Mouse (Mus musculus) neural tube, embryonic 10.5 days (tissue): ENCODE data around the gene Phyhd1.

Experiments
- DNase-seq: peaks from one replicate; pipeline ENCODE4 v3.0.0-alpha.2; 2017; ENCODE audit warnings: low spot score; ENCODE audit errors: extremely low spot score

The Phyhd1 gene

GRCm38 (mm10) chr2:30265767-30266253 is at the start of gene Phyhd1:
TSS of gene Phyhd1 (plus strand) at chr2:30266203.
- DNase-seq = no peak

DNA sequence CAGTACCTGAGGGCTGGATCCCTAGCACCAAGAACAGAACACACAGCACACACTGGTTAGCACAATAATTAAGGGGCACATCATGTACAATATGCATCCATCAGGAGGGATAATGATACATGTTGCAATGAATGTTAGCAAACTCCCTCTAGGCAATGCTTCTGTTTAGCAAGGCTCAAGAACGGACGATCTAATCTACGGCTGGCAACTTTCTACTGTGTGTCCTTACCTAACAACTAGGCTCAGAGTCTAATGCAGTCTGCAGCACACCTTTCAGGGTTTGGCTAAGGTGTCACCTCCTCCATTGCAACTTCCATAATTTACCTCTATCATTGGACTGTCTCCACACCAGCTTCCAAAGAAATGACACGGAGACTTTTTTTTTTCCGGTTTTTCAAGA is 49.7 kb upstream of the Phyhd1 start:
- no peak for DNase-seq

DNA sequence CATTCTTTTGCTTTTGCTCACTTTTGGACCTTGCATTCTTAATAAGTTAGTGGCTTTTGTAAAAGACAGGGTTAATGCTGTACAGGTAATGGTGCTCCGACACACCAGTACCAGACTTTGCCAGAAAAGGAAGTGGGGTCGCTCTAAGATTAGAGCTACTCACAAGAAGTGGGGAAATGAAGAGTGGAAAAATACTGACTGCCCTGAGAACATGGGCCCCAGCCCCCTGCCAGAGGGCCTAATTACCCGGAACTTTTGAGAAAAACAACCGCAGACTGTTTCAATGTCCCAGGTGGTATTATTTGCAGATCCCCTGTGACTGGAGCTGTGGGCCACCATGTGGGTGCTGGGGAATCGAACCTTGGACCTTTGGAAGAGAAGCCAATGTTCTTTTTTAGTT is 30.4 kb upstream of the Phyhd1 start:
- DNase-seq = no peak

GRCm38 (mm10) chr2:30236426-30237198 is 29.4 kb upstream of the Phyhd1 start:
- DNase-seq = no peak

DNA sequence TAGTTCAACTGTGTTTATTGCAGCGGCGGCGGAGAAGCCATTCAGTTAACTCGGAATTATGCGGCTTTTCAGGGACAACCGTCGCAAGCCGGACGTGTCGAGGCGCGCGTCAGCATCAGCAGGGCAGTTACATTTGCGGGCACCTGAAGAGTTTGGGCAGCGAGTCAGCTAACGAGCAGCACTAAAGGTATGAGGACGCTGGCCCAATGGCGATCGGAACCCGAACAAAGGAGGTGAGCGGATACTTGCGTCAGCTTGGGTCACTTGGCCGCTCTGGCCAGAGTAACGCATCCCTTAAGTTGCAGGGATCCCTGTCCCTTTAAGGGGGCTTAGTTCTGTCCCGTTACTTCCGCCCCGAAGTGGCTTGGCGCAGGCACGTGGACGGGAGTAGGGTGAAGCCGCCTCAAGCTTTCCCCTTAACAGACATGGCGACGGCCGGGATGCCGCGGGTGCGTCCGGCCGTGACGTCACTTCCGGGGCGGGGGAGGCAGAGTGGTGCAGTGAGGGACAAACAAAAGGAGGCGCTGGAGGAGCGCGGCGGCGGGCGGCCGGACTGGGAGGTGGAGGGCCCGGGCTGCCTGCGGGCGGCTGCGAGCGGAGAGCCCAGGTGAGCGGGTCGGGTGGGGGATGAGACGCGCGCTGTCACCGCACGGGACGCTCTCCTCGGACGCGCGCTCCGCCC is 28.7 kb upstream of the Phyhd1 start, which contains the start of gene Lrrc8a:
Gene Lrrc8a, plus strand, starts transcription at position 517 of the 682 bp plus-strand sequence.
- DNase-seq = peak; percentile 100

GRCm38 (mm10) chr2:30237881-30238280 is 28.1 kb upstream of the Phyhd1 start:
- DNase-seq = no peak

DNA sequence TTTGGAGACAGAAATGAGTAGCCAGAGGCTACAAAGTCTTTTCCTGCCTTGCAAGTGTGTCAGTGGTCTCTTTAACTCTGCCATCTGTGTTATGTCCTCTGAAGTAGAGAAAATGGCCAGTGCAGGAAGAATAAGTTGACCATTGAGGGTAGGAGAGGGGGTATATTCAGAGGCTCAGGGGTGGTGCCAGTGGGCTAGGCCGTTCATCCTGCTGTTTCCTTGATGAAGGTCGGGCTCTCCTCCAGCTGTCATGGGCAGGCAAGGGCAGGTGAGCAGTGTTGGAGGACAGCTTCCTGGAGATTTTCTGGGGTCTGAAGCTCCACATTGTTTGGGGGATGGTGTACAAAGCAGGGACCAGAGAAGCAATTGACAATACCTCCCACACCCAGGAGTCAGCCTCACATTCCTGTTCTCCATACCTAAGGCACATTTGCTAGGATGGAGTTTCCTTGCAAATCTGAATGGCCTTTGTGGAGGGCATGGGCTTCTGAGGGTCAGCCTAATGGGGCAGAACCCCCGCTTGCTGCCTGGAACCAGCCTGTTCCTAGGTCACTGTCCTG is 27.0 kb upstream of the Phyhd1 start:
- no peak for DNase-seq

DNA sequence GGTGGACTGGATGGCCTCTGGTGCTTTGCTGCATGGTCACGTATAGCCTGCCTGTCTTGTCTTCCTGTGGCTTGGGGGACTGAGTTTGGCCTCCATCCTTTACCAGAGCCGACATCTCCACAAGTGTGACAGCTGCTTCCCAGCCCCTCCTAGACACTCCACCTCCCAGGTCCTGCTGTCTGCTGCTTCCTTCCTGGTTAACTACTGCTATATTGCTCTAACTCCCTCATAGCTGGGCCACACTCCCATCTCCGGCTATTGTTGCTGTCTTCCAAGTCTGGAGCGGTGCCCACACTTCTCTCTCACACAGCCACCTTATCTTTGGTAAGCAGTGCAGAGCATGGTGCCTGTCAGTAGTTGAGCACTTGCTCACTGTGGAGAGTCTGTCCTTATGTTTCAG is 26.2 kb upstream of the Phyhd1 start:
- no peak for DNase-seq

DNA sequence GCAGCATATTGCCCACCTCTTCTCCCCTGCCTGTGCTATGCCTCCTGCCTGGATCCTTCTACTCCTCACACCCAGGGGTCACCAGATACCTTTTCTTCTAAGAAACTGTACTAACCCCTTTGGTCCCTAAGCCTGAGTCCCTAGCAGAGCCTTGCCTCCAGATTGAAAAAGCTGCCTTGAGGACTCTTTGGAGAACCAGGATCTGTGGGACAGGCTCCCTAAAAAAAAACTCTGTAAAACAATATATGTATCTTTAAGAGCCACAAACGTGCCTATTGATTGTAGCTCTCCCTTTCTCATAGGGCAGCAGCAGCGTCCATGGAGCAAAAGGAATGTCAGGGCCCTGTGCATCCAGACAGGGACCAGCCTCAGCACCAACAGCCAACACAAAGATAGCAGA is 25.7 kb upstream of the Phyhd1 start, which contains the start of gene Gm28035:
Gene Gm28035, plus strand, starts transcription at position 301 of the 400 bp plus-strand sequence.
- no peak for DNase-seq

GRCm38 (mm10) chr2:30242509-30242908 is 23.5 kb upstream of the Phyhd1 start:
- peak; percentile 42 for DNase-seq

DNA sequence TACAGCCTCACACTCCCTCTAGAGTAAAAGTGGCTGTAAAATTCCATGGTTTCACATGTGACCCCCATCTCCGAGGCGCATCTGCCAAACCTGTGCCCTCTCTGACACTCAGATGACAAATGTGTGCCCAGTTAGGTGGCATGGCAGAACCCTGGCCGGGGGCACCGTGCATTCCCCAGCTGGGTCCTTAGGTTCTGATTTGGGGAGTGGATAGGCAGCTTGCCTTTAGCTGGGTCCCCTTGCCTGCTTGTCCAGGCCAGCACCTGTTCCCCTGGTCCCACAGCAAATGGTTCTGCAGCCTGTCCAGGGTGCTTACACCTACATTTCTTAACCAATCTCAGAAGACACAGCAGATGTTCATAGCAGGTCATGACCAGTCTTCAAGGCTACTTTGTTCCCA is 22.6 kb upstream of the Phyhd1 start:
- DNase-seq = no peak

DNA sequence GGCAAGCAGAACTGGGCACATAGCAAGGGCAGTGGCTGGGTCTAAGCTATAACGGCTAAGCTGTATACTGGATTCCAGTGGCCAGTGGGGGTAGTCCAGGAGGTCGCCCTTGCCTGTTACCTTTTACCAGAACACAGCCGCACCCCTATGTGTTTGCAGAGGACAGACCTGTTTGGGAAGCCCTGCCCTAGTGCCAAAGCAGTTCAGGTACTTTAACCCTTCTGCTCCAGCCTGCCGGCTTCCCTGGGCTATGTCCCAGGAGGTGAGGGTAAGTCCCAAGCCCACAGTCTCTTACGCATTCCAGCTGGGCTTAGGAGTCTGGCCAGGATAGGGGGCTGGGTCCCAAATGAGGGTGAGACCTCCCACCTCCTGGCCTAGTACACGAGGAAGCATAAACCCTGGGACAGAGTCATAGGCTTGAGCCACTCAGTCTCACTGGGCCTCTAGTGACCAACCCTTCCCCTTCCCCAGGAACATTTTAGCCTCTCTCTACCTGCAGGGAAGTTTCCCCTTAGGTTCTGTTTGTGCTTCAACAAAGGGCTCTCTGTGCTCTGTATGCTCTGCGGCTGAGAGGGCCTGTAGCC is 21.3 kb upstream of the Phyhd1 start:
- DNase-seq = no peak

DNA sequence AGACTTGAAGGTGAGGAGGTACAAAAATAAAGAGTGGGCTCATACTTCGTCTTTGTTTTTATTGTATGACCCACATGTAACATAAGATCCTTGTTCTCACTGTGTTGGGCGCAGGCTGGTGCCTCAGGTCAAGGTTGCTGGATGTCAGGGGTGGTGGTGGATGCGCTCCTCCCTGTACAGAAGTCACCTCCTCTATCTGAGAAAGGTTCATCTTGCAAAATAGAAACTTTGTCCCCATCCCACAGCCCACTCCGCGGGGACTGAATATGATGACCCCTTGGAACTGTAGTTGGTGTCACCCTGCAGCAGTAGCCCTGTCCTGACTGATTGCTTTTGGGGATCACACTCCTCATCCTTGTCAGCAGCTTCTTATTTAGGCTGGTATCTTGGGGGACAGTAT is 19.0 kb upstream of the Phyhd1 start:
- DNase-seq = no peak

DNA sequence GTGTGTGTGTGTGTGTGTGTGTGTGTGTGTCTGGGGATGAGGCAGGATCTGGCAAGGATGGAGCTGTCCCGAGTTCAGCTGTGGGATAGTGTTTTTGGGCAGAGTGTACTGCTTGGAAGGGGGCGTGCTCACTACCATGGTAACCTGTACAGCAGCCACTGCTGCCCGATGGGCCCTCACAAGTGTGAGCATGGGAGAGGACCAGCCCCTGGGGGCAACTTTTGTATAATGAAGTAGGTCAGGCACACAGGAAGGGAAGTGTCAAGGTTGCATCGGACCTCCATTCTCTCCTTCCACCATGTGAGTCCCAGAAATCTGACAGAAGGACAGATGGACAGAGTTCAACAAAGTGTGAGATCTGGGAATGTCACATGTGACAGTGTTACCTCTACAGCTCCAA is 18.3 kb upstream of the Phyhd1 start:
- no peak for DNase-seq

GRCm38 (mm10) chr2:30249182-30249581 is 16.8 kb upstream of the Phyhd1 start:
- DNase-seq = no peak

DNA sequence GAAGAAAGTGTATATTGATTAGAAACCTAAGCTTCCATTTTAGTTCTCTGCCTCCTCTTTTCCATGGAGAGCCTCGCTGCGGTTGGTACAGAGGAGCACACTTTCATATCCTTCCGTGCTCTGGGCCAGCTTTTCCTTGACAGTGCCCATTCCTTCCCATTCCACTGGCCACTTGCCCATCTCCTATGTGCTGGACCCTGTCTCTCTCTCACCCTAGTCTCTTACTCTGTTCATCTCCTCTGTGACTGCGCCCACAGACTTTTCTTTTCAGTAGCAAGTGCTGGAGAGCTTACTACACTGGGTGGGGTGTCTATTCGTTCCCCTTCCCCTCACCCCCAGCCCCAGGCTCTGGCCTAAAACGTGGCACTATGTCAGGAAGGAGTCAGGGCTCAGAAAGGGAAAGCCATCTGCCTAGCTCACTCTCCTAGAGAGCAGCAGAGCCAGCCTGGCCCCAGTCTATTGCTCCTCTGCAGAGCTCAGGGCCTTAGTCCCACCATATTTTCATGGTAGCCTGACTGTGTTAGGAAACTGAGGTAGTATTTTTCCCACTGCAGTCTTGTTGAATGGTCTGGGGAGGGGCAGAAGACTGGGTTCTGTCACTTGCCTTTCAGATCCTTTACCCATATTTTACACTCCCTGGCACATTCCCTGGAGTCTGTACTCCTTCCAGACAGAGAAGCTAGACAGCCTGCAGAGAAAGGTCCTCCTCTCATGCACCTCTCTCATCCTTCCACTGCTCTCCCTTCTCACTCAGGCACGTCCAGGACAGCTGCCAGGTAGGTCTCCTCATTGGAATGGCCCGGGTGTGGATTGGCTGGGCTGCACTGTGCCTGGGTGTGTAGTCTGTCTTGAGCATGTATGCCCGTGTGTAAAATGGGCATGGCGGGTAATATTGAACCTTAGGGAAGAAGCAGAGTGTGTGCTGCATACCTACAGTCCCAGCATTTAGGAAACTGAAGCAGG is 15.6 kb upstream of the Phyhd1 start:
- no peak for DNase-seq

- no peak for DNase-seq
Measured at GRCm38 (mm10) chr2:30251417-30252104, 14.4 kb upstream of the Phyhd1 start.

DNA sequence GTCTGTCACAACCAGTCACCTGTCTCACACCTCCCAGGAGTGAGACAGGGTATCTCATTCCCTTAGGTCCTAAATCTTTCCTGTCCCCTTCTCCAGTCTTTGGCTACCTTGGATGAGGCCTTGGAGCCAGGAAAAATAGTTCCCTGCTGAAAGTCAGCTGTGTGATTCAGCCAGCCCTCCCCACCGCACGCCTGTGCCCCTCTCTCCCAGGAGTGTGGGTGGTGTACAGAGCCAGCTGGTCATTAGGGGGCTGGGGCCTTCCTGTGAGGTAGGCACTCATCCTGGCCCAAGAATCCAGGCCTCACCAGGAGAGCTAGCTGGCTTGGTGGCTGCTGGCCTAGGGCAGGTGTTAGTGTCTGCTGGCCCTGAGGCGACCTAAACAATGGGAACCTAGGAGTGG is 13.5 kb upstream of the Phyhd1 start:
- no peak for DNase-seq

DNA sequence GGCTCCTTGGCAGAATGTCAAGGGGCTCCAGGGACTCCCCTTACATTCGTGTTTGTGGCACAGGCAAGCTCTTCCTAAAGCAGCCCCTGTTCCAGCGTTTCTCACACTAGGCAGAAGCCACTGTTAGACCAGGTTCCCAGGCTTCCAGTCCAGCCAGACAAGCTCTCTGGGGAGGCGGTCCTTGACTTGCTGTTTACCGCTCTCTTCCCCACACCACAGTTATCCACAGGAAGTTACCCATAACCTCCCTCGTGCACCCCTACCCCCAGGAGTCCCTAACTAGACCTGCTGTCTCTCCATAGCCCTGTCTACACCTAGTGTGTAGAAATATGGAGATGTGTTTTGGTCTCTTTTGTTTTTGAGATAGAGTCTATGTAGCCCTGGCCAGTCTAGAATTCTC is 12.2 kb upstream of the Phyhd1 start:
- DNase-seq = no peak
